Comparison of ENCODE assay signal across 8 mouse cellular contexts in genomic region chr11:74771234-74771633, GRCm38 (mm10). TPM values are rescaled to one million over a fixed set of nuclear protein-coding genes. Genes with fewer than 3 reads are reported as not detected.
DNase-seq lines count a peak whose midpoint lies in the region; ATAC-seq and TF ChIP-seq lines count a peak whose summit lies in the region.

No protein-coding gene starts in this region.

- H3K27ac ChIP-seq in kidney, embryonic 15.5 days, result peak overlapping the region; percentile 97
- H3K27ac ChIP-seq in bone marrow macrophage, adult 2 months (ENCODE audit: insufficient read depth, low read depth, low read length), result peak overlapping the region; percentile 58

- H3K27me3 ChIP-seq in kidney, embryonic 15.5 days, result no peaks in the 10 kb centered on the region
- peaks cover 2% of the 10 kb centered on the region for H3K27me3 ChIP-seq in megakaryocyte, embryonic 14.5 days (replicated peaks)

- DNase-seq in kidney, postnatal 4 days, result no peak
- no peak for DNase-seq in embryo, embryonic 11 days
- no peak for DNase-seq in layer of hippocampus, postnatal 36 days
- DNase-seq in left cerebral cortex, adult 9 months (ENCODE audit: low spot score in 2 of 2), result no peak

- H3K4me3 ChIP-seq in kidney, embryonic 15.5 days (replicated peaks), result peak overlapping the region; percentile 81
- H3K4me3 ChIP-seq in bone marrow macrophage, adult 2 months (ENCODE audit: insufficient read depth, low read length), result peak overlapping the region; percentile 83
- peak overlapping the region; percentile 96 for H3K4me3 ChIP-seq in megakaryocyte, embryonic 14.5 days (replicated peaks)

- peak overlapping the region; percentile 71 for H3K9ac ChIP-seq in kidney, embryonic 15.5 days

- no peak for TF ChIP-seq POLR2A in bone marrow macrophage, adult 2 months (IDR thresholded peaks at IDR 0.05; ENCODE audit: borderline replicate concordance, low read depth, low read length)

- H3K9me3 ChIP-seq in kidney, embryonic 15.5 days (replicated peaks), result no peaks in the 10 kb centered on the region
- no peaks in the 10 kb centered on the region for H3K9me3 ChIP-seq in megakaryocyte, embryonic 14.5 days

- H3K4me1 ChIP-seq in kidney, embryonic 15.5 days, result peaks cover 16% of the 10 kb centered on the region
- peaks cover 16% of the 10 kb centered on the region for H3K4me1 ChIP-seq in bone marrow macrophage, adult 2 months (ENCODE audit: control insufficient read depth, insufficient read depth, low read length)
- peaks cover 35% of the 10 kb centered on the region for H3K4me1 ChIP-seq in megakaryocyte, embryonic 14.5 days

- H3K4me2 ChIP-seq in kidney, embryonic 15.5 days, result peak overlapping the region; percentile 72

- ATAC-seq in kidney, embryonic 15.5 days (replicated peaks; ENCODE audit: low FRiP score), result peak; percentile 8; the same call in 1 of the 2 replicates
- peak; percentile 8; the same call in 1 of the 2 replicates for ATAC-seq in granulocyte monocyte progenitor cell, adult 5-6 weeks (replicated peaks; ENCODE audit: poor library complexity, severe bottlenecking)

- no peak for TF ChIP-seq CTCF in bone marrow macrophage, adult 2 months (IDR thresholded peaks at IDR 0.05; ENCODE audit: low read depth, low read length)

- WGBS in kidney, embryonic 15.5 days, result 13% methylated on average over 8 of the region's 8 CpGs

- peaks cover 31% of the 10 kb centered on the region for H3K36me3 ChIP-seq in kidney, embryonic 15.5 days
- H3K36me3 ChIP-seq in megakaryocyte, embryonic 14.5 days (replicated peaks; ENCODE audit: low read length), result peaks cover 37% of the 10 kb centered on the region

RNA-seq across cellular contexts. Expression of gene Mettl16, which starts 0.6 kb away (rescaled TPM):
- polyA plus RNA-seq in kidney, embryonic 15.5 days (2015; fragmentation: Nextera tagmentation; extraction: Ambion mirVana), result 54.8 and 55.4 TPM in 2 replicates
- 8.9 and 9.2 TPM in 2 replicates for polyA plus RNA-seq in bone marrow macrophage, adult 2 months (2012; ENCODE audit: insufficient read depth, insufficient read length, missing spikeins)
- 16.2 and 18.0 TPM in 2 replicates for total RNA-seq in granulocyte monocyte progenitor cell, adult 5-6 weeks (2014; fragmentation: Nextera tagmentation)
- 43.8 and 47.0 TPM in 2 replicates for total RNA-seq in granulocyte monocyte progenitor cell, adult 5-6 weeks (2017)
- polyA plus RNA-seq in megakaryocyte, embryonic 14.5 days (2012; ENCODE audit: insufficient read depth, low replicate concordance), result 0.32 and 10.4 TPM in 2 replicates
- total RNA-seq in layer of hippocampus, postnatal 36 days (2021), result 10 to 100 TPM; 30.7 to 36.0 TPM

RNA-seq across cellular contexts. Expression of gene Pafah1b1, which starts 46.8 kb away (rescaled TPM):
- 42.0 and 50.1 TPM in 2 replicates for polyA plus RNA-seq in kidney, embryonic 15.5 days (2015; fragmentation: Nextera tagmentation; extraction: Ambion mirVana)
- 59.9 and 67.9 TPM in 2 replicates for polyA plus RNA-seq in bone marrow macrophage, adult 2 months (2012; ENCODE audit: insufficient read depth, insufficient read length, missing spikeins)
- 35.1 and 40.4 TPM in 2 replicates for total RNA-seq in granulocyte monocyte progenitor cell, adult 5-6 weeks (2014; fragmentation: Nextera tagmentation)
- 54.1 and 77.2 TPM in 2 replicates for total RNA-seq in granulocyte monocyte progenitor cell, adult 5-6 weeks (2017)
- 10.5 and 11.5 TPM in 2 replicates for polyA plus RNA-seq in megakaryocyte, embryonic 14.5 days (2012; ENCODE audit: insufficient read depth, low replicate concordance)
- 100 to 1,000 TPM; 398 to 402 TPM for total RNA-seq in layer of hippocampus, postnatal 36 days (2021)

RNA-seq across cellular contexts. Expression of gene Mnt, which starts 59.5 kb away (rescaled TPM):
- polyA plus RNA-seq in kidney, embryonic 15.5 days (2015; fragmentation: Nextera tagmentation; extraction: Ambion mirVana), result 5.0 and 5.7 TPM in 2 replicates
- 26.2 and 29.9 TPM in 2 replicates for polyA plus RNA-seq in bone marrow macrophage, adult 2 months (2012; ENCODE audit: insufficient read depth, insufficient read length, missing spikeins)
- total RNA-seq in granulocyte monocyte progenitor cell, adult 5-6 weeks (2014; fragmentation: Nextera tagmentation), result 14.4 and 20.2 TPM in 2 replicates
- 5.3 and 6.0 TPM in 2 replicates for total RNA-seq in granulocyte monocyte progenitor cell, adult 5-6 weeks (2017)
- 59.1 and 85.0 TPM in 2 replicates for polyA plus RNA-seq in megakaryocyte, embryonic 14.5 days (2012; ENCODE audit: insufficient read depth, low replicate concordance)
- 10 to 100 TPM; 28.3 to 30.5 TPM for total RNA-seq in layer of hippocampus, postnatal 36 days (2021)
